Mouse (Mus musculus) neural tube, embryonic 10.5 days (tissue): ENCODE measurements around the gene Pmel.
A peak's percentile ranks its signal among the peaks of the same experiment; 100 is the strongest.
"Not testable (repeated sequence)": the region's sequence is repeated elsewhere in the genome, so short reads cannot be mapped to it uniquely, and the experiment has no call there.

Experiments used
- DNase-seq: peaks from one replicate; pipeline ENCODE4 v3.0.0-alpha.2; 2017; ENCODE audit warnings: low spot score; ENCODE audit errors: extremely low spot score

Pmel gene

DNA sequence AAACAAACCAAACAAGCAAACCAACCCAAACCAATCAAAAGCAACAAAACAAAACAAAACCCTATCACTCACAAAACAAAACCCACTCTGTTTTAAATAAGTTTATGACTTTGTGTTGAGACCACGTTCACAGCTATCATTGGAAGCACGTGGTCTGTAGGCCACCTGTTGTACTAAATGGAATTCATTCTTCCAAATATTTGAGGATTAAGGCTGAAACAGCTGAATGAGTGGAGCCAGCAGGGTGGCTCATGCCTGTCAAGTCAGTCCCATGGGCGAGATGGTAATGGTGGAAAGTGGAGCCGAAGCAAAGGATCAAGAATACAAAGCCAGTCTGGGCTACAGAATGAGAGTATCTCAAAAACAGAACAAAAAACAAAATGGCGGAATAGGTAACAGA lies 3.3 kb upstream of the Pmel start:
- DNase-seq: no peak

DNA sequence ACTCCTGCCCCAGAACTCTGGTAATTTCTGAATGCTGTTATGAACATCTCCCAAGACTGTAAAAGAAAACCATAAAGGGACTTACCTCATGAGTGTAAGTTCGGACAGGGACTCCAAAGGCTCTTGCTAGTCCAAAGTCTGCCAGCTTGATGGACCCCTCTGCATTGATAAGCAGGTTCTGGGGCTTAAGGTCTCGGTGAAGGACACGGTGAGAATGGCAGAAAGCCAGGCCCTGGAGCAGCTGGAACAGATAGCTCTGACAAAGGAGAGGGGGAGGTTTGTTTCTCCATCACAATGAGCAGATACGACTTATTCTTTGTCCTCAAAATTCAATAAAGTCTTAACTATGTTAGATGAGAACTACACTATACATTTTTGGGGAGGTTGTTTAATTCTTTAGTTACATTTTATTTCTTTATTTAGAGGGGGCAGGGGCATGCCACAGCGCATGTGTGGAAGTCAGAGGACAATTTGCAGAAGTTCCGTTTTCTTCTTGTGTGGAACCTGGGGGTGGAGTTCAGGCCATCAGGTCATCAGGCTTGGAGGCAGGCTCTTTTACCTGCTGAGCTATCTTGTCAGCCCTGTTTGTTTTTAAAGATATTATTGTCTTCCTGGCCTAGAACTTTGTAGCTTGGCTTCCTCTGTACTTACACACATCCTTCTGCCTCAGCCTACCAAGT lies 1.5 kb upstream of the Pmel start:
- DNase-seq: no peak

DNA sequence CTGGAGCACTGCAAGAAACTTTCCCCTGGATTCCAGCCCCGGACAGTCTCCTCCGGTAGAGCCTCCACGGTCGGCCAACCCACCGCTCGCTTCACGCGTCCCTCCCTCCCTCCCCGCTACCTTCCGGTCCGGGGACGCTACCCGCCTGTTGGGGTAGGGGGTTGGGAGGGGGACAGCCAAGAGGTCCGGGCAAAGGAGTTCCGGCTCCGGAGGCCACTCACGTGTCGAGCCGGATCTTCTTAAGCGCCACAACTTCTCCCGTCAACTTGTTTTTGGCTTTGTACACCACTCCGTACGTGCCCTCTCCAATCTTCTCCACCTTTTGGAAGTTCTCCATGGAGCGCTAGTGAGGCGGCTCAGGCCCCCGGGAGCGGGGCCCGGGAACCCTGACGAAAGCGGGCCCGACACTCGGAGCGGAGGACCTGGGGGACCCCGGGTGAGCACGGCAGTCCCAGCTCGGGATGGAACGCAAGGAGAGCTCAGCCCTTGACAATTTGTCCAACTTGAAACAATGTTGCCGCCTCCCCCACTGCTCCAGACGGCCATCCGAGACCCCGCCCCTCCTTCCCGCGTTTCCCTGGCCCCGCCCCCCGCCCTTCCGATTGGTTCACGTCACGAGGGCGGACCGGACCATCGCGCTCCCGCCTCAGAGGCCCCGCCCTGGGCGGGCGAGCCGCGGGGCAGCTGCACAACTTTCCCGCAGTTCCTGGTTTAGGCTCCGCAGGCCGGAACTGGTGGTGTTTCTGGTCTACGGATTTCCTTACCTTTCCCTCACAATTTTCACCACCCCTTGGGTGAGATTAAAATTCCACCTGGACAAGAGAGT lies 709 bp downstream of the Pmel start, which contains the start of gene Cdk2:
TSS of gene Cdk2 (minus strand) at position 541 of the 826 bp plus-strand sequence.
- peak; percentile 94 for DNase-seq

- DNase-seq: no peak
Measured at GRCm38 (mm10) chr10:128705317-128705693, 1.3 kb downstream of the Pmel start.

DNA sequence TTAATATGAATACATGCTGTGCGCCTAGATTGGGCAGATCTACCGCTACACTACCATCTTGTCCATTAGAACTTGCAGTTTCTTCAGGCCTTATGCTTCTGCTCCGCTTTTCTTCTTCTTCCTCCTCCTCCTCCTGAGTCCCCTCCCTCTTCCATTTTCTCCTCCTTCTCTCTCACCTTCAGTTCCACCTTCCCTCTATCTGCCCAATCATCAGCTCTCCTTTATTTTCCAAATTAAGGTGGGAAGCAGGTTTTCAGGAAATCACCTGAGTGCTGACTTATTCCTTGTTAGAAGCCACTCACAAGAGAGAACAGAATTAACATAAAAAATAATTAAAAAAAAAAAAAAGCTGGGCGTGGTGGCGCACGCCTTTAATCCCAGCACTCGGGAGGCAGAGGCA lies 7.3 kb downstream of the Pmel start:
- DNase-seq: not testable (repeated sequence)

DNA sequence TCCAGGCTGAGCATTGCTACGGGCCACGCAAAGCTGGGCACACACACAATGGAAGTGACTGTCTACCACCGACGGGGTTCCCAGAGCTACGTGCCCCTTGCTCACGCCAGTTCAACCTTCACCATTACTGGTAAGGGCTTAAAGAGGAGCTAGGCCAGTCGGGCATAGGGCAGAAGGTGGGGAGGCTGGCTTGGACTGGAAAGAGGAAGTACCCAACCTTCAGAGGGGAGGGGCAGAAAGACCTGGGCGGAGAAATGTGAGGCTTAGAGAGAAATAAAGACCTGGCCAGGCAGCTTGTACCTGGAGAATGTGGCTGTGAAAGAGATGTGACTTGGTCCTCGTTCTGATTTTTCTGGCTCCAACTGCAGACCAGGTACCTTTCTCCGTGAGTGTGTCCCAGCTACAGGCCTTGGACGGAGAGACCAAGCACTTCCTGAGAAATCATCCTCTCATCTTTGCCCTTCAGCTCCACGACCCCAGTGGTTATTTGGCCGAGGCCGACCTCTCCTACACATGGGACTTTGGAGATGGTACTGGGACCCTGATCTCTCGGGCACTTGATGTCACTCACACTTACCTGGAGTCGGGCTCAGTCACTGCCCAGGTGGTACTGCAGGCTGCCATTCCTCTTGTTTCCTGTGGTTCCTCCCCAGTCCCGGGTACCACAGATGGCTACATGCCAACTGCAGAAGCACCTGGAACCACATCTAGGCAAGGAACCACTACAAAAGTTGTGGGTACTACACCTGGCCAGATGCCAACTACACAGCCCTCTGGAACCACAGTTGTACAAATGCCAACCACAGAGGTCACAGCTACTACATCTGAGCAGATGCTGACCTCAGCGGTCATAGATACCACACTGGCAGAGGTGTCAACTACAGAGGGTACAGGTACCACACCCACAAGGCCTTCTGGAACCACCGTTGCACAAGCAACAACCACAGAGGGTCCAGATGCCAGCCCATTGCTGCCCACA lies 11.9 kb downstream of the Pmel start:
- DNase-seq: no peak

DNA sequence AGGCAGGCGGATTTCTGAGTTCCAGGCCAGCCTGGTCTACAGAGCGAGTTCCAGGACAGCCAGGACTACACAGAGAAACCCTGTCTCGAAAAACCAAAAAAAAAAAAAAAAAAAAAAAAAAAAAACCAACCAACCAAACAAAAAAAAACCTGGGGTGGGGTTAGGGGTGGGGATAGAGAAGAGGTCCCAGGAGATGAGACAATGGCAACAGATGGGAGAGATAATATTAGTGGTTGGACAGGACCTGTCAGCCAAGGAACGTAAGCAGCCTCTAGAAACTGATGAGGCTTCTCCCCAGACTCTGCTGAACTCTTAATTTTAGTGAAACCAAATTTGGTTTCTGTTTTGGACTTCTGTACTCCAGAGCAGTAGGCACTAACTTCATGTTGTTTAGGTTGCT lies 21.5 kb downstream of the Pmel start:
- not testable (repeated sequence) for DNase-seq

DNA sequence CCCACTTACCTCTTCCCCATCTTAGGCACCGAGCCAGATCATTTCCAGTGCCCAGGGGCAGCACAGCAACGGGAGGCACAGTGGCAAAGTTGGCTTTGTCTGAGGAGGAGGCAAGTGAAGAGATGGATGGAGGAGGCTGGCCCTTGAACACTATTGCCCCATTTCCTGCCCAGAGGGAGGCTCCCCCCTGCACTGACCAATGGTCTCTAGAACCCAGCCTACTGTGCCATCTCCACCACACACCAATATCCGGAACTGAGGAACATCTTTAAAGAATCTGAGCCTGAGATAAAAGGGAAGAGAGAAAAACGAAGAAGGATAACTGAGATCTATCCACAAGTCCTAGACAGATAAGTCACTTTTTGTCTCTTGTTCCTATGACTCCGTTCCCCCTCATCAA lies 24.1 kb downstream of the Pmel start:
- no peak for DNase-seq

GRCm38 (mm10) chr10:128731002-128731433 lies 27.0 kb downstream of the Pmel start:
- DNase-seq: peak; percentile 60

DNA sequence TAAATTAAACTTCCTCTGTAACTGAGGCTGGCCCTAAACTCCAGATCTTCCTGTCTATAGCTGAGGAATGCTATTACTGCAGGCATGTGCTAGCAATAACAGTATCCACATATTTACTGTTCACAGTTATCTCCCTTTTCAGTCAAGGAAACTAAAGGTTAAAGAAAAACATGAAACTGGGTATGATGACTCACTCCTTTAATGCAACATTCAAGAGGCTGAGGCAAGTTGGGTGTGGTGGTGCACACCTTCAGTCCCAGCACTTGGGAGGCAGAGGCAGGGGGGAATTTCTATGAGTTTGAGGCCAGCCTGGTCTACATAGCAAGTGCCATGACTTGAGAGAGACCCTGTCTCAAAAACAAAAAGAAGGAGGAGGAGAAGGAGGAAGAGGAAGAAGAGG lies 28.0 kb downstream of the Pmel start:
- DNase-seq: no peak

GRCm38 (mm10) chr10:128737435-128737834 lies 33.4 kb downstream of the Pmel start:
- no peak for DNase-seq

DNA sequence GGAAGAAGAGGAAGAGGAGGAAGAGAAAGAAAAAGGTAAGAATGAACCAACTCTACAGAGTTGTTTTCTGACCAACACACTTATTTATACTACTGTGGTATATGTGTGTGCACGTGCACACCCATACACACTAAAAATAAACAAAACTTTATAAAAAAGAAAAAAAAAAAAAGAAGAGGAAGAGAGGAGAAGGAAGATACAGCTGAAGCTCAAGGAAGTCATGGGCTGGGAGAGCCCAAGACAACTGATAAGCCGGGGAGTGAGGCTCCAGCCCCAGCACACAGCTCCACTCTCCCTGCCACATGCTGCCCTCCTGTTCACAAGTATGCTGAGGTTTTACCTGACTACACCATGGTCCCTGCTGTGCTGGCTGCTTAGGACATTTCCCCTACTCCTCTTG lies 36.3 kb downstream of the Pmel start:
- DNase-seq: no peak

- no peak for DNase-seq
Measured at GRCm38 (mm10) chr10:128742616-128743015, 38.6 kb downstream of the Pmel start.

DNA sequence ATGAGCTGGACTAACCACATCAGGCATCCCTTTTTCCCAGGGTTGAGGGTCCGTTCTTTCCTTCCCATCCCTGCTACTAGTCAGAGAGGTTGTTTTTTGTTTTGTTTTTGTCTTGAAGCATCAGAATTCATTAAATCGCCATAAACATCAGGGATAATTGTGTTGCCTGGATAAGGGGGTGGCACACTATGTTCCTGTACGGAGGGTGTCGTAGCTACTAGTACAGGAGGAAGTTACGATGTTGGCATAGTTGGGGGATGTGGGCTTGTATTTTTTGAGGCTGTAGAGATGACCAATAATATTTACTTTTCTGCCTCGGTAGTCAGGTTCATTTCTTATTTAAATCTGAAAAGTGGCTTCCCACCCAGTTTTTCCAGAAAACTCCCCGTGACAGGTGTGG lies 39.2 kb downstream of the Pmel start:
- no peak for DNase-seq

GRCm38 (mm10) chr10:128743791-128744191 lies 39.8 kb downstream of the Pmel start:
- peak; percentile 70 for DNase-seq

- DNase-seq: no peak
Measured at GRCm38 (mm10) chr10:128744211-128744610, 40.2 kb downstream of the Pmel start.

DNA sequence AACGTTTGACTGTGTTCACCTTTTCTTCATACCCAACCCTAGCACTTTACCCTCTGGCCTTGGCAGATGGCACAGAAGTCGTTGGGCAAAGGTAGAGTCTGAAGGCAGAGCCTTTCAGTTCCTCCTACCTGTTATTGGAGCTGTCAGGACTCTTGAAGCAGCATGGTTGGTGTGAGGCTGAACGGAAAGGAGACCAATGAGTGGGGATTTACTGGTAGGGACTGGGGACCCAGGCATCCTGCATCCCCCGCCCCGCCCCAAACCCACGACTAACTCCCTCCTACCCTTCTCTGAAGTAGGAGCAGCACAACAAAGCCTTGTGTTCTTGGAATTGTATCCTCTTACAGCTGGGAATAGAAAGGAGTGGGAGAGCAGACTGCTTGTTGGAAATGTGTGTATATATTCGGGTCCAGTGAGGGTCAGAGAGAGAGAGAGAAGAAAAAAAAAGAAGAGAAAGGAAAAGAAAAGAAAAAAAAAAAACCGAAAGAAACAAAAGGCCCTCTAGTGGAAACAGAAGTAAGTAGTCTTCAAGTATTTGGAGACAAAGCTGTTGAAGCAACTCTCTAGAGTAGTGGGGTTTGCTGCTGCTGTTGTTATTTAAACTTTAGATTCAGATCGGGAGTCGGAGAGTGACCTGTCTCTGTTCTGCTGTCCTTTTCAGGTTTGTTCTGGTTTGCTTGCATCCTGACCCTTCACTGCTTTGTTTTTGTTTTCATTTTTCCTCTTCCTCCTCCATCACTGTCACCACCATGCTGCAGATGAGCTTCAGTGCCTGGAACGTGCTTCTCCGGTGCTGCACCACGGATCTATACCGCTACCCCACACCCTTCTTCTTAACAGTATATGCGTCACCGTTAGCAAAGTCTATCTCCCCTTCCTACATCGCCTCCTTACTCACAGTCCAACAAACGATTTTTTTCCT lies 40.9 kb downstream of the Pmel start, which contains the start of gene Dgka:
TSS of gene Dgka (minus strand) at position 176 of the 922 bp plus-strand sequence.
- peak; percentile 37 for DNase-seq

- no peak for DNase-seq
Measured at GRCm38 (mm10) chr10:128745946-128746613, 42.1 kb downstream of the Pmel start.

- DNase-seq: no peak
Measured at GRCm38 (mm10) chr10:128746972-128747645, 43.1 kb downstream of the Pmel start.
